Mouse (Mus musculus): ENCODE data around the gene Veph1. TPM values are rescaled to one million over a fixed set of nuclear protein-coding genes. Genes with fewer than 3 reads are reported as not detected.

Gene Veph1
- total and polyA plus RNA-seq, 3 experiments = not detected

DNA sequence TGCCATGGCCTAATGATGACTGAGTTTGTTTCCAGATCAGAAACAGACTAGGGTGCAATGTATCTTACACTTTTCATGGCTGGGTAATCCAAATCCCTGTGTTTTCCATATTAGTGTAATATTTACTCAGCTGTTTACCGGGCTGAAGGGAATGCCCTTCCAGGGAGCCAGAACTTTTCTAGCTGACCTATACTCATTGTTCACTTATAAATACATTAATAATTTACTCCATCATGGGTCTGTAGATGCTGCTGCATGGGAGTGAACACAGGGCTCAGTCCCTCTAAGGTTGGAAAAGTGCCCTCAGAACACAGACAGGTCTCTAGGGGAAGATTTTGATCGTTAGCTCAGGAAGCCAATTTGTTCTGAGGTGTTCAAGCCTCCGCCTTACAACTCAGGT is 1.9 kb downstream of the Veph1 start:
- no peaks in the 10 kb centered on the region for H3K4me1 ChIP-seq (ENCODE audit: control insufficient read depth in 1 of 2, insufficient read depth in 2 of 2)
- no peak for DNase-seq (ENCODE audit: extremely low read depth)
- H3K9me3 ChIP-seq (replicated peaks; ENCODE audit: low read length) = no peaks in the 10 kb centered on the region
- H3K9ac ChIP-seq (ENCODE audit: insufficient read depth, low read depth) = no peak overlapping the region
- dilution Hi-C loops (cut with MboI; ENCODE audit: extremely low pct_ligation_motif_present, extremely low pct_unique_long_range_greater_than_20kb, low sequenced_read_pairs) (no loop called here), in situ Hi-C loops (cut with MboI; ENCODE audit: low pct_ligation_motif_present, low pct_unique_long_range_greater_than_20kb, low sequenced_read_pairs) (no loop called here)
- no peak overlapping the region for H3K27ac ChIP-seq (ENCODE audit: insufficient read depth, low read depth)
- no peaks in the 10 kb centered on the region for H3K79me2 ChIP-seq (replicated peaks; ENCODE audit: control insufficient read depth, extremely low read depth, insufficient read depth, poor library complexity, severe bottlenecking)
- no peak for TF ChIP-seq ZKSCAN1 (IDR thresholded peaks at IDR 0.05; ENCODE audit: borderline replicate concordance, low read depth, low read length)
- TF ChIP-seq JUN (IDR thresholded peaks at IDR 0.05; ENCODE audit: insufficient read depth, low read depth, low read length) = no peak
- TF ChIP-seq RAD21 (IDR thresholded peaks at IDR 0.05; ENCODE audit: low read depth, low read length) = no peak
- no peak for TF ChIP-seq JUND (conservative IDR thresholded peaks at IDR 0.05; ENCODE audit: low read depth, low read length)
- no peak for TF ChIP-seq POLR2AphosphoS2 (IDR thresholded peaks at IDR 0.05; ENCODE audit: low read depth, low read length)
- no peak for TF ChIP-seq PAX5 (IDR thresholded peaks at IDR 0.05; ENCODE audit: low read length)
- no peak for TF ChIP-seq IRF4 (IDR thresholded peaks at IDR 0.05; ENCODE audit: low read depth, low read length)
- TF ChIP-seq E2F4 (IDR thresholded peaks at IDR 0.05; ENCODE audit: insufficient replicate concordance, low read depth, low read length) = no peak
- no peak for TF ChIP-seq NELFE (IDR thresholded peaks at IDR 0.05; ENCODE audit: low read depth, low read length)
- no peak for TF ChIP-seq EP300 (IDR thresholded peaks at IDR 0.05; ENCODE audit: low read length)
- H3K27me3 ChIP-seq (replicated peaks) = no peaks in the 10 kb centered on the region
- no peak overlapping the region for H3K4me2 ChIP-seq (ENCODE audit: insufficient read depth, low read depth, poor library complexity, severe bottlenecking)
- H3K36me3 ChIP-seq (replicated peaks in 1 of 2; ENCODE audit: control insufficient read depth in 1 of 2, insufficient read depth in 1 of 2, low read length in 1 of 2) = no peaks in the 10 kb centered on the region
- H3K4me3 ChIP-seq (replicated peaks in 1 of 3; ENCODE audit: low read depth in 2 of 3, low read length in 2 of 3, poor library complexity in 1 of 3) = no peak overlapping the region

DNA sequence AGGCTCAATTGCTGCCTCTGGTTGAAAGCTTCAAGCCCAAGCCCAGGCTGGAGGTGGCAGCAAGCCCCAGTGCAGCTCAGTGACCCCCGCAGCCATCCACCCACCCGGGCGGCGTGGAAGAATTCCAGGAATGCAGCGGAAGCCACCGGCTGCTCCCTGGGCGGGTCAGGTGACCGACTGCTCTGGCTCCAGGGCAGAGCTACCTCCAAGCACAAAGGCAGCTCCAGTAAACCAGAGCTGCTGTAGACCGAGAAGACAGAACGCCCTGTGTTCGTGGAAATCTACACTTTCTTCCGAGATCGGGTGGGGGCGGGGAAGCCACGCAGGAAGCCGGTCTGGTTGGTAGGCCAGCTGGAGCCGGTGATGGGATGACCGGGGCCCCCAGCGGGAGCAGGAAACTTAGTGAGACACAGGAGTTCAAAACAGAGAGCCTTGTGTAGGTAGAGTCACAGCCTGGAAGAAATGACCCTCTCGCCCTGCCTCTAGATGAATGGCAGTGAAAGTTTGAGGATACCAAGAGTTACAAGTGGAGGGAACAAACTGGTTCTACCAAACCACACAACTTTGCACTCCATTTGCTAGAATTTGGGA is 4.2 kb downstream of the Veph1 start:
- no peak overlapping the region for H3K4me2 ChIP-seq (ENCODE audit: insufficient read depth, low read depth, poor library complexity, severe bottlenecking)
- no peak overlapping the region for H3K9ac ChIP-seq (ENCODE audit: insufficient read depth, low read depth)
- no peak for DNase-seq (ENCODE audit: extremely low read depth)
- no peaks in the 10 kb centered on the region for H3K36me3 ChIP-seq (replicated peaks in 1 of 2; ENCODE audit: control insufficient read depth in 1 of 2, insufficient read depth in 1 of 2, low read length in 1 of 2)
- dilution Hi-C loops (cut with MboI; ENCODE audit: extremely low pct_ligation_motif_present, extremely low pct_unique_long_range_greater_than_20kb, low sequenced_read_pairs) (no loop called here), in situ Hi-C loops (cut with MboI; ENCODE audit: low pct_ligation_motif_present, low pct_unique_long_range_greater_than_20kb, low sequenced_read_pairs) (no loop called here)
- no peaks in the 10 kb centered on the region for H3K79me2 ChIP-seq (replicated peaks; ENCODE audit: control insufficient read depth, extremely low read depth, insufficient read depth, poor library complexity, severe bottlenecking)
- no peak overlapping the region for H3K4me3 ChIP-seq (replicated peaks in 1 of 3; ENCODE audit: low read depth in 2 of 3, low read length in 2 of 3, poor library complexity in 1 of 3)
- H3K27ac ChIP-seq (ENCODE audit: insufficient read depth, low read depth) = no peak overlapping the region
- H3K4me1 ChIP-seq (ENCODE audit: control insufficient read depth in 1 of 2, insufficient read depth in 2 of 2) = no peaks in the 10 kb centered on the region
- no peaks in the 10 kb centered on the region for H3K27me3 ChIP-seq (replicated peaks)
- TF ChIP-seq SMC3 (IDR thresholded peaks at IDR 0.05; ENCODE audit: low read depth, low read length) = no peak
- no peak for TF ChIP-seq UBTF (IDR thresholded peaks at IDR 0.05; ENCODE audit: low read depth, low read length)
- TF ChIP-seq GABPA (IDR thresholded peaks at IDR 0.05; ENCODE audit: insufficient replicate concordance, low read depth, low read length) = no peak
- no peak for TF ChIP-seq EP300 (IDR thresholded peaks at IDR 0.05; ENCODE audit: low read length)
- TF ChIP-seq TCF12 (IDR thresholded peaks at IDR 0.05; ENCODE audit: low read depth, low read length) = no peak
- TF ChIP-seq E2F4 (IDR thresholded peaks at IDR 0.05; ENCODE audit: insufficient replicate concordance, low read depth, low read length) = no peak
- TF ChIP-seq MXI1 (IDR thresholded peaks at IDR 0.05; ENCODE audit: low read depth, low read length) = no peak
- no peak for TF ChIP-seq JUND (conservative IDR thresholded peaks at IDR 0.05; ENCODE audit: low read depth, low read length)
- TF ChIP-seq POLR2A (IDR thresholded peaks at IDR 0.05; ENCODE audit: low read depth, low read length) = no peak
- TF ChIP-seq JUN (IDR thresholded peaks at IDR 0.05; ENCODE audit: insufficient read depth, low read depth, low read length) = no peak
- TF ChIP-seq CHD2 (IDR thresholded peaks at IDR 0.05; ENCODE audit: low read length) = no peak
- TF ChIP-seq CTCF (conservative IDR thresholded peaks at IDR 0.05 in 1 of 2, IDR thresholded peaks at IDR 0.05 in 1 of 2; ENCODE audit: low read depth in 2 of 2, low read length in 2 of 2) = no peak
- no peaks in the 10 kb centered on the region for H3K9me3 ChIP-seq (replicated peaks; ENCODE audit: low read length)
